Mouse (Mus musculus) cerebellum, adult 11 months (tissue): ENCODE results near the gene Srp68.
A peak's percentile ranks its signal among the peaks of the same experiment; 100 is the strongest.

Source experiments
- DNase-seq: peaks from one replicate; pipeline ENCODE4 v3.0.0; 2022

Srp68 gene

GRCm38 (mm10) chr11:116241744-116242235 lies 32.2 kb downstream of the Srp68 start:
- no peak for DNase-seq

- no peak for DNase-seq
These were observed 34.2 kb downstream of the Srp68 start for GRCm38 (mm10) chr11:116239797-116240196.

GRCm38 (mm10) chr11:116237742-116238395 lies 36.1 kb downstream of the Srp68 start, which contains the start of gene Evpl:
Gene Evpl, minus strand, starts transcription at chr11:116238077.
- no peak for DNase-seq

- no peak for DNase-seq
These were observed 39.1 kb downstream of the Srp68 start for GRCm38 (mm10) chr11:116234901-116235300.

- no peak for DNase-seq
These were observed 41.6 kb downstream of the Srp68 start for GRCm38 (mm10) chr11:116232427-116232826.

GRCm38 (mm10) chr11:116228699-116229098 lies 45.3 kb downstream of the Srp68 start:
- no peak for DNase-seq

- peak; percentile 66 for DNase-seq
These were observed 47.6 kb downstream of the Srp68 start for GRCm38 (mm10) chr11:116226414-116226813.

GRCm38 (mm10) chr11:116222740-116223059 lies 51.3 kb downstream of the Srp68 start:
- DNase-seq, result no peak

- no peak for DNase-seq
These were observed 51.9 kb downstream of the Srp68 start for GRCm38 (mm10) chr11:116221931-116222739.

- DNase-seq, result peak; percentile 30
These were observed 54.1 kb downstream of the Srp68 start for GRCm38 (mm10) chr11:116219885-116220284.

GRCm38 (mm10) chr11:116218737-116219400 lies 55.1 kb downstream of the Srp68 start:
- DNase-seq, result peak; percentile 26

- no peak for DNase-seq
These were observed 55.8 kb downstream of the Srp68 start for GRCm38 (mm10) chr11:116218263-116218662.

- no peak for DNase-seq
These were observed 57.5 kb downstream of the Srp68 start for GRCm38 (mm10) chr11:116216549-116216948.

- no peak for DNase-seq
These were observed 58.0 kb downstream of the Srp68 start for GRCm38 (mm10) chr11:116215991-116216390.

GRCm38 (mm10) chr11:116215181-116215580 lies 58.8 kb downstream of the Srp68 start:
- no peak for DNase-seq

- DNase-seq, result no peak
These were observed 60.0 kb downstream of the Srp68 start for GRCm38 (mm10) chr11:116213877-116214510.

- no peak for DNase-seq
These were observed 61.2 kb downstream of the Srp68 start for GRCm38 (mm10) chr11:116212847-116213246.

GRCm38 (mm10) chr11:116210696-116211095 lies 63.3 kb downstream of the Srp68 start:
- no peak for DNase-seq

GRCm38 (mm10) chr11:116209257-116209656 lies 64.8 kb downstream of the Srp68 start:
- DNase-seq, result no peak

GRCm38 (mm10) chr11:116208660-116209059 lies 65.4 kb downstream of the Srp68 start:
- no peak for DNase-seq

- DNase-seq, result no peak
These were observed 67.3 kb downstream of the Srp68 start for GRCm38 (mm10) chr11:116206678-116207077.

- DNase-seq, result no peak
These were observed 70.9 kb downstream of the Srp68 start for GRCm38 (mm10) chr11:116203150-116203549.

GRCm38 (mm10) chr11:116201151-116201550 lies 72.9 kb downstream of the Srp68 start:
- DNase-seq, result no peak
